Mouse (Mus musculus): ENCODE data around the gene Usp49. TPM values are rescaled to one million over a fixed set of nuclear protein-coding genes. Genes with fewer than 3 reads are reported as not detected.

The Usp49 gene
- polyA plus RNA-seq, 1 experiment from 2014 or later = 3.5 TPM

- Histone ChIP-seq H3K4me2 (no peak overlapping the region), H3K36me3 (peaks cover 53% of the 10 kb centered on the region)
Measured at GRCm38 (mm10) chr17:47626031-47626430, 4.5 kb upstream of the Usp49 start.

DNA sequence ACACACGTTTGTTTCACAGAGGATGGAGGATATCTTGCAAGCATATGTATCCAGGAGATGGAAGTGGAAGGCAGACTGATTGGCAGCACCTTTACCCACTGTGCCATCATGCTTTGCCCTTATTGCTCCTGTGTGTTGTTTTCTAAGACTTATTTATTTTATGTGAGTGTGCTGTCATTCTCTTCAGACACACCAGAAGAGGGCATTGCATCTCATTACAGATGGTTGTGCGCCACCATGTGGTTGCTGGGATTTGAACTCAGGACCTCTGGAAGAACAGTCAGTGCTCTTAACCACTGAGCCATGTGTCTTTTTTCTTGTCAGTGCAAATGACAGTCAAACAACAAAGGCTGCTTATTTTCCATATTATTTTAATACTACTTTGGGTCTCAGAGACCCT, 2.7 kb upstream of the Usp49 start:
- no peak overlapping the region for H3K4me3 ChIP-seq
- no peaks in the 10 kb centered on the region for H3K9me3 ChIP-seq (replicated peaks)
- H3K9ac ChIP-seq = no peak overlapping the region
- H3K4me2 ChIP-seq = no peak overlapping the region; the same call in 1 of the 2 replicates
- peaks cover 39% of the 10 kb centered on the region for H3K36me3 ChIP-seq
- peaks cover 30% of the 10 kb centered on the region for H3K4me1 ChIP-seq (replicated peaks)
- no peak overlapping the region for H3K27ac ChIP-seq (ENCODE audit: poor library complexity, severe bottlenecking)
- H3K27me3 ChIP-seq (replicated peaks) = no peaks in the 10 kb centered on the region
- 80% methylated on average over 2 of the region's 2 CpGs for WGBS
- no peak for ATAC-seq (ENCODE audit: insufficient number of reproducible peaks, low FRiP score)

More at GRCm38 (mm10) chr17:47626031-47626430, 4.5 kb upstream of the Usp49 start:
- ATAC-seq (ENCODE audit: insufficient number of reproducible peaks, low FRiP score) = no peak
- H3K4me1 ChIP-seq (replicated peaks) = peaks cover 20% of the 10 kb centered on the region
- H3K4me3 ChIP-seq = no peak overlapping the region
- H3K27ac ChIP-seq (ENCODE audit: poor library complexity, severe bottlenecking) = no peak overlapping the region
- no peaks in the 10 kb centered on the region for H3K27me3 ChIP-seq (replicated peaks)
- no peaks in the 10 kb centered on the region for H3K9me3 ChIP-seq (replicated peaks)
- WGBS = 87% methylated on average over 5 of the region's 5 CpGs
- H3K9ac ChIP-seq = no peak overlapping the region

DNA sequence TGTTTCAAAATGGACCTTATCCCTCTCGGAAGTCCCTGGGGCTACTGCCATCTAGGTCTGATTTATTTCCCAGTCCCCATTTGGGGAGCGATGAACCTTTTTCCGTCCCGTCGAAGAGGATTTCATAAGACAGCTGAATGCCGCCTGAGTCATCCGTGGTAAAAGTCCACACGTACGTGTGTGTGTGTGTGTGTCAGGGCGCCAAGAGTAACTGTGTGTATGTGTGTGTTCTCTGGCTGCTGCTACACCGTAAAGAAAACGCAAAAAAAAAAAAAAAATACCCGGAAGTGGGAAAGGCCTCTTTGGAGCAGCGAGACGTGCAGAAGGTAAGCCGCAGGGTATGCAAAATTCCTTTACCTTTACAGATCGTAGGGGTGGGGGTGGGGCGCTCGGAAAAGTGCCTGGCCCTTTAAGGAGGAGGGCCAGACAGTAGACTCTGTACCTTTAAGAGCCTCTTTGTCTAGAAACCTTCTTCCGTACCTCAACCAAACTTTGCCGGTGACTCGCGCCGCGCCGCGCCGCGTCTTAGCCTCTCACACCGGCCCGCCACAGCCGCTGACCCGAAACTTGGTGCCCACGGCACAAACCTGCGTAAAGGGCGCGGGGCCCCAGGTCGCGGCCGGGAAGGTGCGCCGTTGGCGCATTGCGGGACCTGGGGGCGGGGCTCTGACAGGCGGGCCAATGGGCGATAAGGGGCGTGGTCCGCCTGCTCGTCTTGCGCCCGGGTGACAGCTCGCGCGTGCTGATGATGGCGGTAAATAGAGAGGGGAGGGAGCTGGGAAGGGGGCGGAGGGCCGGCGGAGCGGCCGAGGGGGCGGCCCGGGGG, 1.4 kb upstream of the Usp49 start:
- H3K27ac ChIP-seq (ENCODE audit: poor library complexity, severe bottlenecking) = peak overlapping the region; percentile 86
- peak; percentile 96 for ATAC-seq (ENCODE audit: insufficient number of reproducible peaks, low FRiP score)
- peaks cover 30% of the 10 kb centered on the region for H3K4me1 ChIP-seq (replicated peaks)
- H3K36me3 ChIP-seq = peaks cover 26% of the 10 kb centered on the region
- H3K4me3 ChIP-seq = peak overlapping the region; percentile 75
- H3K27me3 ChIP-seq (replicated peaks) = no peaks in the 10 kb centered on the region
- H3K9ac ChIP-seq = peak overlapping the region; percentile 89
- no peaks in the 10 kb centered on the region for H3K9me3 ChIP-seq (replicated peaks)
- WGBS = under 1% methylated on average over 63 of the region's 63 CpGs
- H3K4me2 ChIP-seq = peak overlapping the region; percentile 99

GRCm38 (mm10) chr17:47629717-47630677, 493 bp upstream of the Usp49 start:
- WGBS = under 1% methylated on average over 60 of the region's 61 CpGs

GRCm38 (mm10) chr17:47632181-47632840, 1.8 kb downstream of the Usp49 start:
- H3K4me2 ChIP-seq = 0 out of 2 replicates have a peak overlapping the region, but pooled peaks have one; percentile 8
- WGBS = 61% methylated on average over 4 of the region's 4 CpGs
- H3K4me1 ChIP-seq (replicated peaks) = peaks cover 30% of the 10 kb centered on the region
- peaks cover 10% of the 10 kb centered on the region for H3K36me3 ChIP-seq
- no peaks in the 10 kb centered on the region for H3K9me3 ChIP-seq (replicated peaks)
- H3K9ac ChIP-seq = peak overlapping the region; percentile 11; the same call in 1 of the 2 replicates
- H3K4me3 ChIP-seq = no peak overlapping the region
- H3K27me3 ChIP-seq (replicated peaks) = no peaks in the 10 kb centered on the region
- ATAC-seq (ENCODE audit: insufficient number of reproducible peaks, low FRiP score) = no peak
- no peak overlapping the region for H3K27ac ChIP-seq (ENCODE audit: poor library complexity, severe bottlenecking)

More at GRCm38 (mm10) chr17:47629717-47630677, 493 bp upstream of the Usp49 start:
- H3K4me3 ChIP-seq = peak overlapping the region; percentile 75
- ATAC-seq (ENCODE audit: insufficient number of reproducible peaks, low FRiP score) = peak; percentile 74
- H3K27ac ChIP-seq (ENCODE audit: poor library complexity, severe bottlenecking) = peak overlapping the region; percentile 86
- no peaks in the 10 kb centered on the region for H3K27me3 ChIP-seq (replicated peaks)
- peaks cover 30% of the 10 kb centered on the region for H3K4me1 ChIP-seq (replicated peaks)
- peaks cover 17% of the 10 kb centered on the region for H3K36me3 ChIP-seq
- H3K9ac ChIP-seq = peak overlapping the region; percentile 89
- no peaks in the 10 kb centered on the region for H3K9me3 ChIP-seq (replicated peaks)
- peak overlapping the region; percentile 99 for H3K4me2 ChIP-seq

GRCm38 (mm10) chr17:47633999-47634770, 3.7 kb downstream of the Usp49 start:
- Histone ChIP-seq H3K36me3 (peaks cover 6% of the 10 kb centered on the region), H3K9me3 (replicated peaks) (no peaks in the 10 kb centered on the region), H3K9ac (no peak overlapping the region), H3K4me1 (replicated peaks) (peaks cover 19% of the 10 kb centered on the region), H3K4me2 (no peak overlapping the region), H3K27me3 (replicated peaks) (no peaks in the 10 kb centered on the region), H3K27ac (ENCODE audit: poor library complexity, severe bottlenecking) (no peak overlapping the region), H3K4me3 (no peak overlapping the region)
- no peak for ATAC-seq (ENCODE audit: insufficient number of reproducible peaks, low FRiP score)
- WGBS = 75% methylated on average over 7 of the region's 7 CpGs

DNA sequence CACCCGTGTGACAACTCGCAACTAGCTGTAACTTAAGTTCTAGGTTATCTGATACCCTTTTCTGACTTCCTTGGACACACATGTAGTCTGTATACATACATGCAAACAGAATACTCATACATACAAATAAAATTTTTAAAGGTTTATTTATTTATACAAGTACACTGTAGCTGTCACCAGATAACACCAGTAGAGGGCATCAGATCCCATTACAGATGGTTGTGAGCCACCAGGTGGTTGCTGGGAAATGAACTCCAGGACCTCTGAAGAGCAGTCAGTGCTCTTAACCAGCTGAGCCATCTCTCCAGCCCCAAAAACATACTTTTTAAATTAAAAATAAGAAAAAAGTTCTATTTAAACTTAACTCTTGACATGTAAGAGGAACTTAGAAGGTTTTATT, 12.5 kb downstream of the Usp49 start:
- Histone ChIP-seq H3K9ac (no peak overlapping the region), H3K4me3 (no peak overlapping the region), H3K9me3 (replicated peaks) (no peaks in the 10 kb centered on the region), H3K4me1 (replicated peaks) (peaks cover 2% of the 10 kb centered on the region; the same call in 1 of the 2 replicates), H3K27me3 (replicated peaks) (no peaks in the 10 kb centered on the region), H3K36me3 (no peaks in the 10 kb centered on the region), H3K27ac (ENCODE audit: poor library complexity, severe bottlenecking) (no peak overlapping the region), H3K4me2 (no peak overlapping the region)
- ATAC-seq (ENCODE audit: insufficient number of reproducible peaks, low FRiP score) = no peak
- WGBS = 81% methylated on average over 2 of the region's 2 CpGs

GRCm38 (mm10) chr17:47646683-47647082, 16.2 kb downstream of the Usp49 start:
- WGBS = 85% methylated on average over 1 of the region's 1 CpGs
- Histone ChIP-seq H3K4me1 (replicated peaks) (peaks cover 10% of the 10 kb centered on the region; the same call in 1 of the 2 replicates), H3K36me3 (peaks cover 3% of the 10 kb centered on the region; the same call in 1 of the 2 replicates), H3K9me3 (replicated peaks) (no peaks in the 10 kb centered on the region), H3K9ac (no peak overlapping the region), H3K4me3 (no peak overlapping the region), H3K4me2 (no peak overlapping the region), H3K27me3 (replicated peaks) (no peaks in the 10 kb centered on the region), H3K27ac (ENCODE audit: poor library complexity, severe bottlenecking) (no peak overlapping the region)
- ATAC-seq (ENCODE audit: insufficient number of reproducible peaks, low FRiP score) = no peak

GRCm38 (mm10) chr17:47648966-47649365, 18.5 kb downstream of the Usp49 start:
- 59% methylated on average over 4 of the region's 4 CpGs for WGBS
- ATAC-seq (ENCODE audit: insufficient number of reproducible peaks, low FRiP score) = no peak
- Histone ChIP-seq H3K27me3 (replicated peaks) (no peaks in the 10 kb centered on the region), H3K4me2 (no peak overlapping the region), H3K4me3 (no peak overlapping the region), H3K36me3 (peaks cover 10% of the 10 kb centered on the region; the same call in 1 of the 2 replicates), H3K4me1 (replicated peaks) (peaks cover 10% of the 10 kb centered on the region; the same call in 1 of the 2 replicates), H3K27ac (ENCODE audit: poor library complexity, severe bottlenecking) (no peak overlapping the region), H3K9ac (no peak overlapping the region), H3K9me3 (replicated peaks) (no peaks in the 10 kb centered on the region)

GRCm38 (mm10) chr17:47651953-47652352, 21.5 kb downstream of the Usp49 start:
- Histone ChIP-seq H3K4me2 (no peak overlapping the region), H3K4me1 (replicated peaks) (peaks cover 10% of the 10 kb centered on the region; the same call in 1 of the 2 replicates), H3K4me3 (no peak overlapping the region), H3K9ac (no peak overlapping the region), H3K9me3 (replicated peaks) (no peaks in the 10 kb centered on the region), H3K27me3 (replicated peaks) (no peaks in the 10 kb centered on the region), H3K36me3 (peaks cover 10% of the 10 kb centered on the region; the same call in 1 of the 2 replicates), H3K27ac (ENCODE audit: poor library complexity, severe bottlenecking) (no peak overlapping the region)
- ATAC-seq (ENCODE audit: insufficient number of reproducible peaks, low FRiP score) = no peak
- 81% methylated on average over 2 of the region's 2 CpGs for WGBS

Data from heart, embryonic 12.5 days (tissue).